Mouse (Mus musculus) c-Kit-negative CD71-positive TER-119-positive erythroid progenitor cells, embryonic 14.5 days (primary cell): Measurements from ENCODE around the gene Spdl1.
"Not testable (repeated sequence)": the region's sequence is repeated elsewhere in the genome, so short reads cannot be mapped to it uniquely, and the experiment has no call there.

Source experiments
- DNase-seq: peaks from one replicate; pipeline ENCODE4 v3.0.0-alpha.2; 2013; ENCODE audit warnings: low read depth, low spot score

Gene Spdl1

GRCm38 (mm10) chr11:34805026-34805425, 28.4 kb downstream of the Spdl1 start:
- not testable (repeated sequence) for DNase-seq

GRCm38 (mm10) chr11:34798066-34798465, 35.4 kb downstream of the Spdl1 start:
- DNase-seq, result not testable (repeated sequence)

GRCm38 (mm10) chr11:34796097-34796496, 37.3 kb downstream of the Spdl1 start:
- no peak for DNase-seq

DNA sequence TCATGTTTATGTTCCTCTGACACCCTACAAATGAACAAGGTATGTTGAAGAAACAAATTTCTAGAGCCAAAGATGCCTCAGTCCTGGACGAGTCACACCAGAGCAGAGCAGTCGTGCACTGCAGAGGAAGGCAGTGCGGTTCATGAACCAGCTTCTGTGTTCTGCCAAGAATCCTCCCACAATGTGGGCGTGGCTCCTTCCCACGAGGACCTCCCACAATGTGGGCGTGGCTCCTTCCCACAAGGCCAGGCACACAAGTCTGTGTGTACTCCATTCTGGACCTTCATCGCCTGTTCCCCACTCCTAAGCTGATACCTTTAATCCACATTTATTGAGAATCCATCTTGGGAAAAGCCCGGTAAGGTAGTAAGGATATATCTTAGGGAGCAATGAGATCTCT, 41.6 kb downstream of the Spdl1 start:
- DNase-seq, result peak; percentile 20

DNA sequence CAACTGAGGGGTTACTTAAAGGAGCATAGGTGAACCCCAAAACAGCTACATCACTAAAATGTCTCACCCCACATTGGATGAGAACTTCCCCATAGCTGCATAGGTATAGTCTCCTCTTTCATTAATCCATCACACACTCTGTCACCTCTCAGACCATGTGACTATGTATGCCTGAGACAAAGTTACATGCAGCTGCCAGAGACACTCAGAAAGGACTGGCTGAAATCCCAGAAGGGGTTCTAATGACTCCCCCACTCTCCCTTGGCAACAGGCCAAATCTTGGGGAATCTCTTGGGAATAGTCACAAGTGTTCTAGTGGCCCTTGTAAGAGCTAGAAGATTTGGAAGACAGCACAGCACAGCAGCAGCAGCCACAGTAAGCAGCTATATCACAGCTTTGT, 48.6 kb downstream of the Spdl1 start:
- no peak for DNase-seq

DNA sequence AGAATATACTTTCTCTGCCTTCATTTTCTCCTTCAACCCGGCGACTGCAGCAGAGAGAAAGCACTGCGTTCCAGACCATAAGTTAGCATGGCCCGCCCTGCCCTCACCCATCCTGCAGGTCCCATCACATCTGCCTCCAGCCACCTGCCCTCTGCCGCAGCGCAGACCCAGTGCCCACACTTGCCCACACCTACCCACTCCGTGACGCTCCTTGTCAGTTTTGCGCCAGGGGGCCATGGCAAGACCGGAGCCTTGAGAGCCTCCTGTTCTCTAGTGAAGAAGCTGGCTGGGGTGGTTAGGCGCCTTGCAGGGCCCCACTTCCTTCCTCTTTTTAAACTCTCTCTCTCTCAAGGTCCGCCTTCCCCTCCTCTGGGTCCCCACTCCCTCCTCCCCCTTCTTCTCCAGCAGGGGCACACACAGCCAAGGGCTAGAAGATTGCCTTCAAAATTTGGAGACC, 49.8 kb downstream of the Spdl1 start, which contains the start of gene Dock2:
TSS of gene Dock2 (minus strand) at position 306 of the 457 bp plus-strand sequence.
- DNase-seq, result no peak

DNA sequence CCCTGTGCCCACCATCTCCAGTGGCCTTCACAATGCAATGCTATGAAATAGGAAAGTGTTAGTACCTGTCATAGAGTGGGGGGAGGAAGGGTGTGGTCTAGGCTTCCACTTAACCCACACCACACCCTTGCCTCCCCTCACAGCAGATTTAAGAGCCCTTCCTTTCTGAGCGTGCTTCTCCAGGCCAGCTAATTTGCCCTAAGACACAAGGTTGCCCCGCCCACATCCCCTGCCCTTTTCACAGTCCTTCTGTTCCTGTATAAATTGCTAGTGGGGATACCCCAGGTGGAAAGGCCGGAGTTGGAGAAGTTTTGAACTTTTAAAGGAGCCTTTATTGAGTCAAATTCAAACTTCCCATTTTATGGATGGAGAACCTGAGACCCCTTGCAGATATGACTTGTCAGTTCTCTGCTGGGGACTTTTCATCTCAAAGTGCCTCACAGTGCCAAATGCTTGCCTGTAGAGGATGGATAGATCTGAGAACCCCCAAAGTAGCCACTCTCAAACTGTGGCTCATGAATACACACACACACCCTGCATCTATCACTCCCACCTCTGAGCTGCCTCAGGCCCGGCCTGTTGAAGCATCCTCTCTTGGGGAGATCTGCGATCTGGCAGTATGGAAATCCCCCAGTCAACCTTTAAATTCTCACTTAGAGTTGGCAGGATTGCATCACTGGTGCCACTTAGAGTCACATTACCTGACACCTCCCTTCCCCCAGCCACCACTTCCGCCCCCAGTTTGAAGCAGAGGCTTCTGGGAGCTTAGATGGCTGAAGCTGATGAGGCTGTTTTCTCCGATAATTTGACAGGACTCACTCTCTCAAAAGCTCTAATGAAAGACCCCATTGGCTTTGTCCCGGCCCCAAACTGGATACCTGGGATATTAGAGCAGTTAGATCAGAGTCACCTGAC, 50.7 kb downstream of the Spdl1 start:
- DNase-seq, result no peak

GRCm38 (mm10) chr11:34780786-34781185, 52.7 kb downstream of the Spdl1 start:
- DNase-seq, result no peak

DNA sequence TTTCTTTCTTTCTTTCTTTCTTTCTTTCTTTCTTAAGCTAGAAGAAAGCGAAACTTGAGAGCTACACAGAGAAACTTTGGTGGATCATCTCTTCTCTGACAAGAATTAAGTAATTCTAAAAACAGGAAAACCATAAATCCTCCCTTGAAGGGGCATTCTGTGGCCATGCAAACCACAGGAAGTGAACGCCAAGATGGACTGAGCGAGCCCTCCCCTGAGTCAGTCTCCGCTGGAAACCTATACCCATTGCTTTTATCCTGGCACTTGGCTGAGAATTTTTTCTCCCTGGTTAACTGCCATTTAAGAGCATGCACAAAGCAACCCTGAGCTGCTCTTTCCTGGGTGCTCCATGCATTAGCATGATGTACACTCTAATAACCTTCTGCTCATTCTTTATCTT, 53.5 kb downstream of the Spdl1 start:
- no peak for DNase-seq

DNA sequence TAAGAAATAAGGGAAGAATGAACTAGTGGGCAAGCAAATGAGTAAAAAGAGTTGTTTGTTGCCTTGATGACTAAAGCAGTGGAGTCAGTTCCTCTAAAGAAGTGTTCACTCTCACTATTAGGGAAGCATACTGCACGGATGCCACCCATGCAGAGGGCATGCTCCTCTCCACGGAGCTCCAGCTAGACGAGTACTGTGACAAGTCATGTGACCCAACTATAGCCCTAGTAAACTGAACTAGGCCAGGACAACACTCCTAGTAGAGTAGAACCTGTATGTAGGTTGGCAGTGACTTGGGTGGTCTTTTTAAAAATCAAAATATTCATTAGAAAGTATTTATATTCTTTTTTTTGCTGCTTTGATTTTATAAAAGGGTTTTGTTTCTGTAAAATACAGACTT, 55.1 kb downstream of the Spdl1 start:
- no peak for DNase-seq

- no peak for DNase-seq
These were observed 55.9 kb downstream of the Spdl1 start for GRCm38 (mm10) chr11:34777529-34777928.

DNA sequence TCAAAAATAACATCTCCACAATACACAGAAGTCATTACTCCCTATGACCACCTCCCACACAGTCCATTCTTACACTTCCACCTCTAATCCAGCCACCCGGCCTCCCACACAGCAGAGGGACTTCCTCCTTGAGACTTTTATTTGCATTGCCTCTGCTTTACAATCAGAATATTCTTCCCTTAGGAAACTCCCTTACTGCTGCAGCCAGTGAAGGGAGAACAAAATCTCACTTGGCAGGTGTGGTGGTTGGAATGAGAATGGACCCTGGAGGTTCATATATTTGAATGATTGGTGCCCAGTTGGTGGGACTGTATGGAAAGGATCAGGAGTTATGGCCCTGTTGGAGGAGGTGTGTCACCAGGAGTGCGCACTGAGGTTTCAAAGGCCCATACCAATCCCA, 57.4 kb downstream of the Spdl1 start:
- no peak for DNase-seq

DNA sequence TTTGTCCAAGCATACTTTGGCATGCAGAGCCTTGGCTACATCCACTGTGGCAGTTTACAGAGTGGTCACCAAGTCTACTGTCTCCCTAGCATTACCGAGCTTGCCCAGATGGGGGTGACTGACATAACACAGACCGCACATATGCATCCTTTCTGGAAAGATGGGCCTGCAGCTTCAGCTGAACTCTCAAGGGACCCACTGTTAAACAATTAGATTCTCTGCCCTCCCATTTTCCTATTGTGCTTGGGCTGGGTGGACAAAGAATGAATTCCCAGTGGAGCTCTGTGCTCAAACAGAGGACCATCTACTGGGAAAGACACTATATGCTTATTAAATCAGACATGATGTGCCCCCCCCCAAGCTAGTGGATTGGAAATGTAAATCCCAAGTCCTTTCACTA, 58.8 kb downstream of the Spdl1 start:
- DNase-seq, result no peak

- DNase-seq, result no peak
These were observed 60.0 kb downstream of the Spdl1 start for GRCm38 (mm10) chr11:34773304-34773895.

- no peak for DNase-seq
These were observed 62.0 kb downstream of the Spdl1 start for GRCm38 (mm10) chr11:34771221-34771986.

DNA sequence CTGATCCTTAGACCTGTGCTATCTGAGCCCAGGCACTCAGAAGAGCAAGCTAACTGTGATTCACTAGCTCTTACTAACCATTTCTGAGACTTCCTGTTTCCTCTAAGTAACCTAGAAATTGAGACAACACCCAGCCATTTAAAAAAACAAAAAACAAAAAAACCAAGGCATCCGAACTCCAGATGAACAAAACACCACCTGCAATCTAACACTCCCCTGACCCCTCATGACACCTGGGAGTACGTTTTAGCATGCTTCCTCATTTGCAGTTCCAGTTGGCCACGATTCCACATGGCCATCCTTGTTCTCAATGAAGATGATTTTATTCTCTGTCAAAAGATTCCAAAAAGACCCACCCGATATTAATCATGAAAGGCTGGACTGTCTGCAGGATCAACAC, 62.8 kb downstream of the Spdl1 start:
- no peak for DNase-seq

DNA sequence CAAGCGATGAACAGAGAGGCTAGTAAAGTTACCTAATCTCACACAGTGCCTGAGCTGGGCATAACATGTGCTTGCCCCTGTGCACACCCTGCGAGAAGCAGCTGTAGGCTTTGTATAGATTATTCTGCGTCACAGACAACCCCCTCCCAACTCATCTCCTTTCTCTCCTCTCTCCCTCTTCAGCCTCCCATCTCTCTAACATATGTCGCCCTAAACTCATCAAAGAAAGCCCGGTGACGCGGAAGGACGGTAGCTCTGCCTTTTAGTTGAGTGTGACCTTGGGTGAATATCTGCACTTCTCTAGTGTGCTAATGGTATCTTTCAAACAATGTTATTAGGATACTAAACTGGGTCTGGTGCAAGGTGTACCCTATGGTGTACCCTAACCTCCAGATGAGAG, 63.5 kb downstream of the Spdl1 start:
- no peak for DNase-seq

DNA sequence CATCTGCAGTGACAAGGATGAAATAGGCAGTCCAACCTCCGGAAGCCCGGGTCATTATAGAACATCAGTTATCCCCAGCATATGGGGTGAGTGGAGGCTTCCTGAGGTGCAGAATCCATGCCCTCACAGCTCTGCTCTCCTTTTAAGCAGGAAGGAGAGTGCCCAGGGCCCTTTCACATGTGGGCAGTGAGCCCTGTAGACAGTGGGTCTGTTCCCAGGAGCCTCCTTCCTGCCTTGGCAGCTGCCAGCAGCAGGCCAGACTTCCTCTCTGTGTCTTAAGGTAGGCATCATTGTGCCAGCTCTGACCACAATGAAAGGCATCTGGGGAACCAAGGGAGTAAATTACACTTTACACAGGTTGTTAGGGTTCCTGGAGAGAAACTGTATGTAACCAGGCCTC, 64.0 kb downstream of the Spdl1 start:
- no peak for DNase-seq

- no peak for DNase-seq
These were observed 69.6 kb downstream of the Spdl1 start for GRCm38 (mm10) chr11:34763739-34764361.

DNA sequence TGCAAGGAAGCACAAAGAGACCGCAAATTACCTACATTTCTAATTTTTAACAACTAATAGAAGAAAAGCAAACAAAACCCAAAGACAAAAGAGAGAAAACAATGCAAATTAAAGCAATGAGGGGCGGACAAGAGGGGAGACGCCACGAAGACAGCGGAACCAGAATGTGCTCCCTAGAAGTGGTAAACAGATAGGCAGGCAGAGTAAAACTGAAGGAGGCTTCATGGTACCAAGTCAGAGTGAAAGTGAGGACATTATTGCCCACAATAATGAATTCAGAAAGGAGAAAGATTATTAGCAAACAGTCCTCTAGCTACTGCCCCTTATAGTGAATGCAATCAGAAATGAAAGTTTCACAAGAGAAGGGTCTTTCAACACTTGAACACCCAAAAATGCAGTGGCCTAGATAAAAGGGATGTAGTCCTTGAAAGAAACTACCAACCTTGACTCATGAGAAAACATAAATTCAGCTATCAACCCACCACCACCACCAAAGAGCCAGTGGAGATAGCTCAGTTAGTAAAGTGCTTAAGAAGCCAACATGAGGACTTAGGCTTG, 70.8 kb downstream of the Spdl1 start:
- no peak for DNase-seq

DNA sequence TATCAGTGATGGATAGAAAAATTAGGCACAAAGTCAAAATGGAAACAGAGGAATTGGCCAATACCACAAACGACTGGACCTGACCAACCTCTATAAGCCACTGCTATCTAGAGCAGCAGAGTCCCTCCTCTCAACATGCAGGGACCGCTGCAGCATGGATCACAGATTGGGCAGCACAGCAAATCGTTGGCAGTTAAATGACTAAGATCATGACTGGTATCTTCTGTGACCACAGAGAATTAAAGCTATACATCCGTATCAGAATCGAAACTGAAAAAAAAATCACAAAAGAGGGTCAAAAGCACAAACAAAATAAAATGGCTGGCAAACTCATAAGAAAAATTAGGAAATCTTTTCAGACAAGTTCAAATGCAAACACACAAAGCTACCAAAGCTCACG, 71.3 kb downstream of the Spdl1 start:
- DNase-seq, result no peak
